Mouse (Mus musculus) E14TG2a.4 (cell line): ENCODE measurements around the gene Nol3.

Experiments used
- CTCF ChIP-seq: conservative IDR thresholded peaks from 2 replicates; pipeline ENCODE4 v1.5.1; 2014; ENCODE audit warnings: low read length
- NANOG ChIP-seq: IDR thresholded peaks from 2 replicates; pipeline ENCODE4 v1.6.1; 2014; ENCODE audit warnings: borderline replicate concordance, low read length, mixed read lengths
- POU5F1 ChIP-seq: IDR thresholded peaks from 2 replicates; pipeline ENCODE4 v1.6.1; 2014; ENCODE audit warnings: low read length, borderline replicate concordance

GRCm38 (mm10) chr8:105259721-105260320, 16.1 kb upstream of the Nol3 start:
- peak; percentile 1; the same call in 1 of the 2 replicates for TF ChIP-seq CTCF
- no peak for TF ChIP-seq POU5F1
- no peak for TF ChIP-seq NANOG
